Mouse (Mus musculus) heart, postnatal 0 days (tissue): ENCODE results near the gene Dtnbp1. TPM values are rescaled to one million over a fixed set of nuclear protein-coding genes. Genes with fewer than 3 reads are reported as not detected.

Source experiments
- ATAC-seq: fragments of 200-750 bp; cut with Nextera tagmentation; 2 replicates; pipeline ENCODE4 v1.8.0; 2017; ENCODE audit warnings: low read depth, moderate number of reproducible peaks, moderate library complexity; ENCODE audit not compliant: insufficient read depth
- DNase-seq: peaks from one replicate; pipeline ENCODE4 v3.0.0-alpha.2; 2016; ENCODE audit warnings: low spot score
- H3K27ac ChIP-seq: fragments of 300-500 bp; sonication (generic); 2 replicates; pipeline ENCODE4 v1.5.1; 2014; ENCODE audit warnings: low read depth, mild to moderate bottlenecking
- H3K27me3 ChIP-seq: fragments of 300-500 bp; sonication (generic); 2 replicates; pipeline ENCODE4 v1.6.1; 2014; ENCODE audit warnings: low read length, mixed read lengths; ENCODE audit not compliant: control insufficient read depth, insufficient read depth
- H3K36me3 ChIP-seq: fragments of 300-500 bp; sonication (generic); replicated peaks from 2 replicates; pipeline ENCODE4 v1.6.1; 2014; ENCODE audit warnings: low read length, mixed read lengths; ENCODE audit not compliant: control insufficient read depth, insufficient read depth
- H3K4me1 ChIP-seq: fragments of 300-500 bp; sonication (generic); 2 replicates; pipeline ENCODE4 v1.6.1; 2014; ENCODE audit warnings: antibody characterized with exemption; ENCODE audit not compliant: control insufficient read depth, insufficient read depth
- H3K4me2 ChIP-seq: fragments of 300-500 bp; sonication (generic); 2 replicates; pipeline ENCODE4 v1.6.1; 2014; ENCODE audit warnings: low read depth, mild to moderate bottlenecking, low read length, moderate library complexity
- H3K4me3 ChIP-seq: fragments of 300-500 bp; sonication (generic); 2 replicates; pipeline ENCODE4 v1.5.1; 2014; ENCODE audit warnings: low read depth, low read length
- H3K9ac ChIP-seq: fragments of 300-500 bp; sonication (generic); replicated peaks from 2 replicates; pipeline ENCODE4 v1.6.1; 2014; ENCODE audit warnings: low read depth, low read length, mixed read lengths
- H3K9me3 ChIP-seq: fragments of 300-500 bp; sonication (generic); replicated peaks from 2 replicates; pipeline ENCODE4 v1.6.1; 2016; ENCODE audit warnings: low read length; ENCODE audit not compliant: control insufficient read depth
- CTCF ChIP-seq: IDR thresholded peaks from 2 replicates; pipeline ENCODE4 v1.5.1; 2016; ENCODE audit warnings: antibody characterized with exemption, control low read depth, low read depth
- EP300 ChIP-seq: IDR thresholded peaks from 2 replicates; pipeline ENCODE4 v1.6.1; 2016; ENCODE audit warnings: antibody characterized with exemption, low read depth
- WGBS: fragments of 180-500 bp; shearing (Covaris S2); extraction: QIAGEN DNeasy Blood & Tissue Kit; methylation state at CpG from one replicate; pipeline ENCODE4 v1.1.7; 2014; 5-methylcytosine and 5-hydroxymethylcytosine counted together
- polyA plus RNA-seq: library from polyadenylated mRNA; unstranded; fragments of >200 nt; fragmentation: Nextera tagmentation; extraction: Ambion mirVana; gene quantifications from 2 replicates; pipeline ENCODE4 v1.2.1, GENCODE M21; 2015
- total RNA-seq: library from RNA; depleted of rRNA; stranded (reverse); fragments of >200 nt; gene quantifications from 2 replicates; pipeline ENCODE4 v1.2.3, GENCODE M21; 2014; ENCODE audit warnings: low replicate concordance

Gene Dtnbp1
- total and polyA plus RNA-seq, 2 experiments from 2014 or later, result 53.7 to 86.0 TPM

GRCm38 (mm10) chr13:45036417-45036816, 34.5 kb upstream of the Dtnbp1 start:
- Histone ChIP-seq H3K4me2 (no peak overlapping the region), H3K9me3 (no peaks in the 10 kb centered on the region), H3K36me3 (no peaks in the 10 kb centered on the region), H3K4me3 (no peak overlapping the region), H3K4me1 (peaks cover 4% of the 10 kb centered on the region; the same call in 1 of the 2 replicates), H3K9ac (no peak overlapping the region), H3K27me3 (no peaks in the 10 kb centered on the region), H3K27ac (no peak overlapping the region)
- no peak for ATAC-seq
- DNase-seq, result no peak
- WGBS, result 85% methylated on average over 4 of the region's 4 CpGs
- TF ChIP-seq EP300 (no peak), CTCF (no peak)

GRCm38 (mm10) chr13:45034759-45035158, 32.8 kb upstream of the Dtnbp1 start:
- ATAC-seq, result no peak
- no peaks in the 10 kb centered on the region for H3K27me3 ChIP-seq
- no peak overlapping the region for H3K4me3 ChIP-seq
- DNase-seq, result no peak
- peaks cover 4% of the 10 kb centered on the region; the same call in 1 of the 2 replicates for H3K4me1 ChIP-seq
- TF ChIP-seq EP300 (no peak), CTCF (no peak)
- no peak overlapping the region for H3K4me2 ChIP-seq
- no peaks in the 10 kb centered on the region for H3K9me3 ChIP-seq
- H3K36me3 ChIP-seq, result no peaks in the 10 kb centered on the region
- 80% methylated on average over 7 of the region's 7 CpGs for WGBS
- H3K27ac ChIP-seq, result no peak overlapping the region
- H3K9ac ChIP-seq, result no peak overlapping the region

DNA sequence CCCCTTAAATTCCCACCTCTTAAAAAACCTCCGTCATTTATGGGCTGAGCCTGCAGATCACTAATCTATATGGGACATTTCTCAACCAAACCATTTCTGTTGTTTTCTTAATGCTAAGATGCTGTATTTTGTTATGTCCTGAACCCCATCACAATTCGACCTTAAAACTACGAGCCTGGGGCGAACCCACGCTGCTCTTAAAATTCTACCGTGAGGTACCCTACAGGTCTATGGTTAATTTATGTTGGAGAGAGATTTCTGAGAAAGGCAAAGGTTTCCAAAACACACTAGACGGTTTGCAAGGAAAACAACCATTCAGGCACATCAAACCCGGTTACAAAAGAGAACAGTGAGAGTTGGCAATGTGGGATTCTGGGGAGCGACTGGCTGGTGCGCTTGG, 31.4 kb upstream of the Dtnbp1 start:
- 90% methylated on average over 10 of the region's 10 CpGs for WGBS
- H3K27ac ChIP-seq, result no peak overlapping the region
- DNase-seq (no peak), ATAC-seq (no peak)
- TF ChIP-seq CTCF (no peak), EP300 (no peak)
- H3K27me3 ChIP-seq, result no peaks in the 10 kb centered on the region
- H3K4me1 ChIP-seq, result peaks cover 4% of the 10 kb centered on the region; the same call in 1 of the 2 replicates
- H3K9me3 ChIP-seq, result no peaks in the 10 kb centered on the region
- H3K4me2 ChIP-seq, result no peak overlapping the region
- H3K36me3 ChIP-seq, result no peaks in the 10 kb centered on the region
- H3K9ac ChIP-seq, result no peak overlapping the region
- no peak overlapping the region for H3K4me3 ChIP-seq

GRCm38 (mm10) chr13:45032484-45032883, 30.5 kb upstream of the Dtnbp1 start:
- Histone ChIP-seq H3K9me3 (no peaks in the 10 kb centered on the region), H3K36me3 (no peaks in the 10 kb centered on the region), H3K27ac (no peak overlapping the region), H3K4me1 (peaks cover 4% of the 10 kb centered on the region; the same call in 1 of the 2 replicates), H3K9ac (no peak overlapping the region), H3K4me3 (no peak overlapping the region), H3K27me3 (no peaks in the 10 kb centered on the region), H3K4me2 (no peak overlapping the region)
- DNase-seq (no peak), ATAC-seq (no peak)
- WGBS, result 70% methylated on average over 4 of the region's 4 CpGs
- TF ChIP-seq EP300 (no peak), CTCF (no peak)

DNA sequence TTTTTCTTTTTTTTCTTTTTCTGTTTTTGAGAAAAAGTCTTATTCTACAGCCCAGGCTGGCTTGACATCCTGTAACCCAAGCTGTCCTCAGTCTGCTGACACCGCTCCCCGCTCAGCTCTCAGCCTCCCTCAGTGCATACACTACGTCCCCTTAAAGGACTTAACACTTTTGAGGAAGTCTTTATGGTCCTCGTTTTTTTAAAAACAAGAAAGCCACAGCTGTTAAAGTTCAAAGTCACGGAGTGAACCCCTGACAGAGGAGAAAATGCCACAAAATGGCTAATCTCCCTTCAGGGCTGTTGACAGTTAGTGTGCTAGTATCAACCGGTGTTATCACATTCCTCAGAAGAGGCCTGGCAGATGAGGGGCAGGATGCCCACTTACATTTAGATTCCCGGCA, 29.8 kb upstream of the Dtnbp1 start:
- Histone ChIP-seq H3K9ac (no peak overlapping the region), H3K27ac (no peak overlapping the region), H3K4me1 (peaks cover 4% of the 10 kb centered on the region; the same call in 1 of the 2 replicates), H3K4me3 (no peak overlapping the region), H3K27me3 (no peaks in the 10 kb centered on the region), H3K9me3 (no peaks in the 10 kb centered on the region), H3K36me3 (no peaks in the 10 kb centered on the region), H3K4me2 (no peak overlapping the region; the same call in 1 of the 2 replicates)
- WGBS, result 36% methylated on average over 7 of the region's 7 CpGs
- TF ChIP-seq CTCF (no peak), EP300 (no peak)
- DNase-seq, result no peak
- no peak for ATAC-seq

GRCm38 (mm10) chr13:45031314-45031713, 29.4 kb upstream of the Dtnbp1 start:
- peaks cover 4% of the 10 kb centered on the region; the same call in 1 of the 2 replicates for H3K4me1 ChIP-seq
- H3K27ac ChIP-seq, result 0 out of 2 replicates have a peak overlapping the region, but pooled peaks have one; percentile 22
- WGBS, result 18% methylated on average over 10 of the region's 10 CpGs
- H3K4me2 ChIP-seq, result peak overlapping the region; percentile 31
- H3K27me3 ChIP-seq, result no peaks in the 10 kb centered on the region
- no peak for ATAC-seq
- H3K36me3 ChIP-seq, result no peaks in the 10 kb centered on the region
- no peak for TF ChIP-seq CTCF
- no peak for TF ChIP-seq EP300
- H3K4me3 ChIP-seq, result no peak overlapping the region
- no peak overlapping the region for H3K9ac ChIP-seq
- DNase-seq, result peak; percentile 14
- no peaks in the 10 kb centered on the region for H3K9me3 ChIP-seq
